Comparison of ENCODE assay signal across 28 mouse cellular contexts in genomic region chr10:93909015-93909414, GRCm38 (mm10). TPM values are rescaled to one million over a fixed set of nuclear protein-coding genes. Genes with fewer than 3 reads are reported as not detected.
DNase-seq lines count a peak whose midpoint lies in the region; ATAC-seq and TF ChIP-seq lines count a peak whose summit lies in the region.
"Had no signal": no experiment of that assay in that cellular context is flagged by ENCODE, and none has a peak within 500 bp of the region (broad histone marks: within the 10 kb centered on the region; RNA-seq: fewer than 3 reads in every experiment).

No protein-coding gene starts in this region.

- H3K79me2 ChIP-seq in heart, adult 2 months (replicated peaks; ENCODE audit: control insufficient read depth, insufficient read depth, low read length): no peaks in the 10 kb centered on the region

- intact Hi-C loops in heart, adult 2 months (cut with DNase I): no loop called here

- 80% methylated on average over 1 of the region's 1 CpGs for WGBS in intestine, postnatal 0 days
- WGBS in heart, adult 2 months: 77% methylated on average over 1 of the region's 1 CpGs

- TF ChIP-seq CTCF in G1E (IDR thresholded peaks at IDR 0.05; ENCODE audit: low read depth, low read length): no peak
- TF ChIP-seq CTCF in intestine, postnatal 0 days (IDR thresholded peaks at IDR 0.05; ENCODE audit: low read depth): no peak
- no peak for TF ChIP-seq CTCF in heart, adult 2 months (IDR thresholded peaks at IDR 0.05)

- no peaks in the 10 kb centered on the region for H3K36me3 ChIP-seq in G1E (replicated peaks)
- no peaks in the 10 kb centered on the region for H3K36me3 ChIP-seq in intestine, postnatal 0 days (ENCODE audit: control insufficient read depth, insufficient read depth)
- no peaks in the 10 kb centered on the region for H3K36me3 ChIP-seq in heart, adult 2 months (ENCODE audit: control insufficient read depth, insufficient read depth, low read length)
- H3K36me3 ChIP-seq: embryonic facial prominence, embryonic 10.5 days; embryonic facial prominence, embryonic 13.5 days; forebrain, embryonic 12.5 days; forebrain, embryonic 15.5 days; heart, embryonic 12.5 days; heart, embryonic 15.5 days had no signal

- ATAC-seq in G1E (ENCODE audit: extremely low read depth, insufficient number of reproducible peaks, low FRiP score, poor library complexity, severe bottlenecking): peak; percentile 59
- peak; percentile 34; the same call in 1 of the 2 replicates for ATAC-seq in granulocyte monocyte progenitor cell, adult 5-6 weeks (replicated peaks; ENCODE audit: poor library complexity, severe bottlenecking)
- ATAC-seq in intestine, postnatal 0 days: 0 out of 2 replicates have a peak, but pooled peaks have one; percentile 43
- ATAC-seq: CD4-positive, CD25-positive, alpha-beta regulatory T cell, adult 4 months; forebrain, embryonic 15.5 days; hindbrain, postnatal 0 days; inflammation-experienced regulatory T-cells, adult 6 months; Patski had no signal

- H3K9ac ChIP-seq in intestine, postnatal 0 days (ENCODE audit: low read depth, low read length): no peak overlapping the region
- no peak overlapping the region for H3K9ac ChIP-seq in heart, adult 2 months (ENCODE audit: low read depth, low read length)
- H3K9ac ChIP-seq: embryonic facial prominence, embryonic 13.5 days; forebrain, embryonic 12.5 days; forebrain, embryonic 15.5 days; heart, embryonic 12.5 days; heart, embryonic 15.5 days; hindbrain, embryonic 14.5 days had no signal

- no peak overlapping the region; the same call in 1 of the 2 replicates for H3K4me3 ChIP-seq in G1E (ENCODE audit: low read depth, low read length)
- no peak overlapping the region for H3K4me3 ChIP-seq in intestine, postnatal 0 days (ENCODE audit: low read depth, low read length)
- H3K4me3 ChIP-seq in heart, adult 2 months: no peak overlapping the region
- H3K4me3 ChIP-seq: embryonic facial prominence, embryonic 10.5 days; embryonic facial prominence, embryonic 13.5 days; erythroblast, embryonic 14.5 days; forebrain, embryonic 12.5 days; forebrain, embryonic 15.5 days; heart, embryonic 12.5 days; heart, embryonic 15.5 days had no signal

- TF ChIP-seq POLR2A in heart, adult 2 months (IDR thresholded peaks at IDR 0.05; ENCODE audit: insufficient read depth, low read depth, low read length): no peak

- H3K27me3 ChIP-seq in G1E (ENCODE audit: insufficient read depth, low read length): no peaks in the 10 kb centered on the region
- no peaks in the 10 kb centered on the region for H3K27me3 ChIP-seq in intestine, postnatal 0 days (replicated peaks; ENCODE audit: control insufficient read depth, insufficient read depth, low read length)
- H3K27me3 ChIP-seq in heart, adult 2 months (ENCODE audit: control insufficient read depth, insufficient read depth, low read length): no peaks in the 10 kb centered on the region
- H3K27me3 ChIP-seq: embryonic facial prominence, embryonic 13.5 days; forebrain, embryonic 15.5 days; heart, embryonic 12.5 days; heart, embryonic 15.5 days; Patski had no signal

- no peaks in the 10 kb centered on the region for H3K9me3 ChIP-seq in G1E (replicated peaks)
- no peaks in the 10 kb centered on the region for H3K9me3 ChIP-seq in intestine, postnatal 0 days (ENCODE audit: control insufficient read depth)
- H3K9me3 ChIP-seq: embryonic facial prominence, embryonic 10.5 days; embryonic facial prominence, embryonic 13.5 days; forebrain, embryonic 12.5 days; forebrain, embryonic 15.5 days; heart, embryonic 12.5 days; heart, embryonic 15.5 days had no signal

- H3K4me2 ChIP-seq in intestine, postnatal 0 days (replicated peaks; ENCODE audit: low read depth): no peak overlapping the region
- H3K4me2 ChIP-seq: embryonic facial prominence, embryonic 13.5 days; forebrain, embryonic 12.5 days; forebrain, embryonic 15.5 days; heart, embryonic 12.5 days; heart, embryonic 15.5 days; hindbrain, embryonic 14.5 days had no signal

- no peak for DNase-seq in G1E (ENCODE audit: low spot score)
- no peak for DNase-seq in adrenal gland, postnatal 10 days
- DNase-seq in heart, adult 2 months: no peak
- no peak for DNase-seq in right cerebral cortex, adult 18-20 months
- DNase-seq: adrenal gland, postnatal 14 days; cerebellum, adult 11 months; cerebellum, adult 2 months; cerebellum, adult 9-11 months; cerebellum, postnatal 25 days; embryo, embryonic 11 days; gastrocnemius, postnatal 36 days; heart, postnatal 10 days; heart, postnatal 36 days; kidney, adult 18-20 months had no signal

- no peak overlapping the region for H3K27ac ChIP-seq in intestine, postnatal 0 days (ENCODE audit: low read depth, low read length)
- H3K27ac ChIP-seq in heart, adult 2 months: no peak overlapping the region
- H3K27ac ChIP-seq: embryonic facial prominence, embryonic 10.5 days; embryonic facial prominence, embryonic 13.5 days; forebrain, embryonic 12.5 days; forebrain, embryonic 15.5 days; heart, embryonic 15.5 days; hindbrain, embryonic 14.5 days; hindbrain, postnatal 0 days had no signal

- peaks cover 55% of the 10 kb centered on the region for H3K4me1 ChIP-seq in G1E (ENCODE audit: insufficient read depth, low read depth, low read length)
- no peaks in the 10 kb centered on the region for H3K4me1 ChIP-seq in intestine, postnatal 0 days (replicated peaks; ENCODE audit: control insufficient read depth, insufficient read depth, low read length)
- no peaks in the 10 kb centered on the region for H3K4me1 ChIP-seq in heart, adult 2 months (ENCODE audit: control insufficient read depth, insufficient read depth, low read length)
- H3K4me1 ChIP-seq: forebrain, embryonic 12.5 days; forebrain, embryonic 15.5 days; heart, embryonic 12.5 days; heart, embryonic 15.5 days had no signal

- no peak for TF ChIP-seq EP300 in heart, adult 2 months (IDR thresholded peaks at IDR 0.05; ENCODE audit: insufficient read depth, low read depth, low read length)

RNA-seq across cellular contexts. Expression of gene Metap2, which starts 12.1 kb away (rescaled TPM):
- total RNA-seq in G1E (2014; fragmentation: Nextera tagmentation): 963 and 1,004 TPM in 2 replicates
- 415 and 523 TPM in 2 replicates for total RNA-seq in G1E (2017)
- 728 and 853 TPM in 2 replicates for polyA plus RNA-seq in G1E (2012)
- 214 and 233 TPM in 2 replicates for total RNA-seq in granulocyte monocyte progenitor cell, adult 5-6 weeks (2014; fragmentation: Nextera tagmentation)
- total RNA-seq in granulocyte monocyte progenitor cell, adult 5-6 weeks (2017): 337 and 338 TPM in 2 replicates
- polyA plus RNA-seq in intestine, postnatal 0 days (2015; fragmentation: Nextera tagmentation; extraction: Ambion mirVana): 119 and 134 TPM in 2 replicates
- 100 to 1,000 TPM; 181 to 187 TPM for total RNA-seq in adrenal gland, postnatal 10 days (2021)
- total RNA-seq in heart, adult 2 months (2021): 100 to 1,000 TPM; 111 to 114 TPM
- polyA plus RNA-seq in heart, adult 2 months (2012; rRNA removed): 45.4 and 90.6 TPM in 2 replicates
